Mouse (Mus musculus): ENCODE measurements around the gene Slit3. TPM values are rescaled to one million over a fixed set of nuclear protein-coding genes. Genes with fewer than 3 reads are reported as not detected.

Slit3 gene
- total and polyA plus RNA-seq, 3 experiments, result not detected

GRCm38 (mm10) chr11:35497961-35498360, 376.9 kb downstream of the Slit3 start:
- Histone ChIP-seq H3K27ac (ENCODE audit: control insufficient read depth, low read depth, low read length) (no peak overlapping the region), H3K4me3 (ENCODE audit: control insufficient read depth in 1 of 2, insufficient read depth in 1 of 2, low read depth in 2 of 2, low read length in 2 of 2) (no peak overlapping the region), H3K79me2 (ENCODE audit: control insufficient read depth, insufficient read depth, low read length, poor library complexity) (no peaks in the 10 kb centered on the region), H3K4me1 (ENCODE audit: control insufficient read depth in 1 of 2, insufficient read depth in 2 of 2, low read length in 2 of 2) (no peaks in the 10 kb centered on the region), H3K9me3 (replicated peaks; ENCODE audit: insufficient read depth, low read length) (no peaks in the 10 kb centered on the region), H3K36me3 (ENCODE audit: control insufficient read depth in 1 of 2, insufficient read depth in 2 of 2, low read length in 2 of 2) (no peaks in the 10 kb centered on the region), H3K27me3 (ENCODE audit: control insufficient read depth in 1 of 2, insufficient read depth in 2 of 2, low read length in 2 of 2) (no peaks in the 10 kb centered on the region), H3K9ac (ENCODE audit: control insufficient read depth, low read depth, low read length, poor library complexity, severe bottlenecking) (no peak overlapping the region)
- DNase-seq (ENCODE audit: low read depth, low spot score), result no peak
- TF ChIP-seq SIN3A (IDR thresholded peaks at IDR 0.05; ENCODE audit: low read length) (no peak), MYC (IDR thresholded peaks at IDR 0.05; ENCODE audit: low read depth, low read length) (no peak), RAD21 (IDR thresholded peaks at IDR 0.05; ENCODE audit: low read depth, low read length) (no peak), USF1 (IDR thresholded peaks at IDR 0.05; ENCODE audit: low read depth, low read length) (no peak), BHLHE40 (IDR thresholded peaks at IDR 0.05; ENCODE audit: borderline replicate concordance, low read depth, low read length) (no peak), CHD2 (IDR thresholded peaks at IDR 0.05; ENCODE audit: low read length) (no peak), MAZ (IDR thresholded peaks at IDR 0.05; ENCODE audit: low read depth, low read length) (no peak), MAX (IDR thresholded peaks at IDR 0.05; ENCODE audit: low read length) (no peak), SMC3 (IDR thresholded peaks at IDR 0.05; ENCODE audit: low read depth, low read length) (no peak), GATA1 (IDR thresholded peaks at IDR 0.05; ENCODE audit: low read depth, low read length) (no peak), CHD1 (IDR thresholded peaks at IDR 0.05; ENCODE audit: low read depth, low read length) (no peak), ETS1 (IDR thresholded peaks at IDR 0.05; ENCODE audit: low read depth, low read length) (no peak), MEF2A (IDR thresholded peaks at IDR 0.05; ENCODE audit: extremely low read depth, insufficient replicate concordance, low read depth, low read length, poor library complexity, severe bottlenecking) (no peak), TCF12 (IDR thresholded peaks at IDR 0.05; ENCODE audit: low read depth, low read length) (no peak), JUND (IDR thresholded peaks at IDR 0.05; ENCODE audit: low read depth, low read length) (no peak), USF2 (IDR thresholded peaks at IDR 0.05; ENCODE audit: borderline replicate concordance in 1 of 2, insufficient read depth in 1 of 2, low read depth in 1 of 2, low read length in 2 of 2) (no peak), CTCF (IDR thresholded peaks at IDR 0.05 in 2 of 3, conservative IDR thresholded peaks at IDR 0.05 in 1 of 3; ENCODE audit: control insufficient read depth in 1 of 3, insufficient read depth in 1 of 3, low read depth in 2 of 3, low read length in 3 of 3, poor library complexity in 1 of 3, severe bottlenecking in 1 of 3) (no peak), UBTF (IDR thresholded peaks at IDR 0.05; ENCODE audit: borderline replicate concordance, insufficient read depth, low read depth, low read length) (no peak), MXI1 (IDR thresholded peaks at IDR 0.05; ENCODE audit: low read depth, low read length) (no peak), ZMIZ1 (IDR thresholded peaks at IDR 0.05; ENCODE audit: low read depth, low read length) (no peak)

GRCm38 (mm10) chr11:35502128-35502527, 381.1 kb downstream of the Slit3 start:
- Histone ChIP-seq H3K4me1 (ENCODE audit: control insufficient read depth in 1 of 2, insufficient read depth in 2 of 2, low read length in 2 of 2) (no peaks in the 10 kb centered on the region), H3K27me3 (ENCODE audit: control insufficient read depth in 1 of 2, insufficient read depth in 2 of 2, low read length in 2 of 2) (no peaks in the 10 kb centered on the region), H3K4me3 (ENCODE audit: control insufficient read depth in 1 of 2, insufficient read depth in 1 of 2, low read depth in 2 of 2, low read length in 2 of 2) (no peak overlapping the region), H3K79me2 (ENCODE audit: control insufficient read depth, insufficient read depth, low read length, poor library complexity) (no peaks in the 10 kb centered on the region), H3K36me3 (ENCODE audit: control insufficient read depth in 1 of 2, insufficient read depth in 2 of 2, low read length in 2 of 2) (no peaks in the 10 kb centered on the region), H3K9ac (ENCODE audit: control insufficient read depth, low read depth, low read length, poor library complexity, severe bottlenecking) (no peak overlapping the region), H3K9me3 (replicated peaks; ENCODE audit: insufficient read depth, low read length) (no peaks in the 10 kb centered on the region), H3K27ac (ENCODE audit: control insufficient read depth, low read depth, low read length) (no peak overlapping the region)
- no peak for DNase-seq (ENCODE audit: low read depth, low spot score)
- TF ChIP-seq MAZ (IDR thresholded peaks at IDR 0.05; ENCODE audit: low read depth, low read length), result no peak
- TF ChIP-seq NRF1 (IDR thresholded peaks at IDR 0.05; ENCODE audit: insufficient read depth, low read depth, low read length, poor library complexity, severe bottlenecking), result no peak
- TF ChIP-seq MXI1 (IDR thresholded peaks at IDR 0.05; ENCODE audit: low read depth, low read length), result no peak
- TF ChIP-seq POLR2AphosphoS2 (IDR thresholded peaks at IDR 0.05; ENCODE audit: low read length), result no peak
- no peak for TF ChIP-seq ZNF384 (IDR thresholded peaks at IDR 0.05; ENCODE audit: low read depth, low read length)
- TF ChIP-seq USF1 (IDR thresholded peaks at IDR 0.05; ENCODE audit: low read depth, low read length), result no peak
- no peak for TF ChIP-seq TBP (IDR thresholded peaks at IDR 0.05; ENCODE audit: low read depth, low read length)
- no peak for TF ChIP-seq KAT2A (conservative IDR thresholded peaks at IDR 0.05; ENCODE audit: low read depth, low read length)
- TF ChIP-seq SIN3A (IDR thresholded peaks at IDR 0.05; ENCODE audit: low read length), result no peak
- no peak for TF ChIP-seq CTCF (IDR thresholded peaks at IDR 0.05 in 2 of 3, conservative IDR thresholded peaks at IDR 0.05 in 1 of 3; ENCODE audit: control insufficient read depth in 1 of 3, insufficient read depth in 1 of 3, low read depth in 2 of 3, low read length in 3 of 3, poor library complexity in 1 of 3, severe bottlenecking in 1 of 3)
- no peak for TF ChIP-seq UBTF (IDR thresholded peaks at IDR 0.05; ENCODE audit: borderline replicate concordance, insufficient read depth, low read depth, low read length)

Measured in MEL (cell line).